Mouse (Mus musculus) monocyte, adult 2 months (primary cell): Measurements from ENCODE around the gene Chn2.
"Not testable (repeated sequence)": the region's sequence is repeated elsewhere in the genome, so short reads cannot be mapped to it uniquely, and the experiment has no call there.

Experiments used
- DNase-seq, 2 experiments: peaks; one replicate each; pipeline ENCODE4 v3.0.0; 2022; ENCODE audit warnings: low spot score in 2 of 2, low read depth in 1 of 2

The Chn2 gene

GRCm38 (mm10) chr6:54148844-54149526 is 109.6 kb downstream of the Chn2 start:
- DNase-seq: no peak

GRCm38 (mm10) chr6:54150821-54151220 is 111.5 kb downstream of the Chn2 start:
- no peak for DNase-seq

GRCm38 (mm10) chr6:54151443-54152241 is 112.3 kb downstream of the Chn2 start:
- no peak for DNase-seq

DNA sequence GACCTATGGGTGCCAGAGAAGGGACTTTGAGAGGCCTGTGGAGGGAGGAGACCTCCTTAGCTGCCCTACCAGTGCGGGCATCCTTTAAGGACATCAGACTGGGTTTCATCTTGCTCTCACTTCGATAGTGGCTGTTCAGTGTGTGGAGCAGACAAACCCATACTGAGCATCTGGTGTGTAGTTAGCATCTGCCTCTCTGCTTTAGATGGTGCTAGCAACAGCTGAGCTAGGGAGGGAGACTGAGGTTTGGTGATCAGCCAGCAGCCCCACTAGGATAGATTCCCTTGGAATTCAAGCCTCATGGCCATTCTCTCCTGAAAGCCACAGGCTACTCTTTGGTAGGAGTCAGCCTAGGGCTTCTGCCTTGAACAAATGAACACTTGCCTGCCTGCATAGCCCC is 117.7 kb downstream of the Chn2 start:
- no peak for DNase-seq

- no peak for DNase-seq
Observed at GRCm38 (mm10) chr6:54158317-54158716, 119.0 kb downstream of the Chn2 start.

GRCm38 (mm10) chr6:54160677-54161076 is 121.3 kb downstream of the Chn2 start:
- peak; percentile 15 to 41 for DNase-seq

DNA sequence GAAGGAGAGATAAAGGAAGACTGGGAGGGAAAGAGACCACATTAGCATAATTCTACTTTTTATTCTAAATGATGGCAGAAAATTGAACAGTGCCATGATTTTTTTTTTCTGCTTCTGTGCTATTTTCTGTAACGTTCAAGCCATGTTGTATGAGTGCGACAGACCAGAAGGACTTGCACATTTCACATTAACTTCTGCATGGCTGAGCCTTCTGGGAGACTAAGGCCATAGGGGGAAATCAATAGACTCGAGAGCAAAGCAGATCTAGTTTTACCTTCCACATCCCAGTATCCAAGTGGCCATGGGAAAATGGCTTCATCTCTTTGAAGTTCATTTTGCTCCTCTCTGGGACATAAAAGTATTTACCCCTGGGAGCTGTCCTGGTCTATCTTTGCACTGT is 121.9 kb downstream of the Chn2 start:
- no peak for DNase-seq

DNA sequence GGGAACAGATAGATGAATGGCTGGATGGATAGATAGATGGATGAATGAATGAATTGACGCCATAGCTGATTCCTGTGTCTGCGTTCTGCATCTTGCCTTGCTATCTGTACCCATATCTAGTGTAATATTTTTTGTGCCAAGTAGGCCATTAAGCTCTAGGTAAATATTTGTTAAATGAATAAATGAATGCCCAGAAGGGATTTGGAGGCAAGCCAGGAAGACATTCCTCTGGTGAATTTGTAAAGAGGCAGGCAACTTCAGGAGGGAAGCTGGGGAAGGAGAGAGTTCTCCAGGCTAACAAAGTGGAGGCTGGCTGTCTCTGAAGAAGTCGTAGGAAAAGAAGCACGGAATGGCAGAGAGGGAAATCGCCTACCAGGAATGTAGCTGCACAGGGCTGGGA is 123.0 kb downstream of the Chn2 start:
- DNase-seq: no peak

- DNase-seq: peak; percentile 68 to 79
Observed at GRCm38 (mm10) chr6:54162786-54163185, 123.4 kb downstream of the Chn2 start.

DNA sequence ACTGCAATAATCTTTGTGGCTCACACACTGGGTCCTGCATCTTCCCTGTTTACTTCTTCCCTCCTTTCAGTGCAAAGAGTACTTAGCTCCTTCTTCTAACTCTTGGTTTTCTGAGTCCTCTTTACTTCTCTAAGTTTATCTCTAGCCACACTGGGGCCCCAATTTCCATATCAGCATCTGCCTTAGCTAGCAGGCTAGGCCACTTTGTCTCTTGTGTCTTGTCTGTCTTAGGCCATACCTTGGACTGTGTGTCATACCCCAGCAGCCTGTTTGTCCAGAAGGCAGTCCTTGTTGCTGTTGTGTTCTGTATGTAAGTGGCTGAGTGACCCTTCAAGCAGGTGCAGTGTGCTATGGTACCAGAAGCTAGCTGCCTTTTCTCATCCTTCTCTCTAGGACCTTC is 124.3 kb downstream of the Chn2 start:
- no peak for DNase-seq

- peak in 1 of 2 experiments; percentile 54 for DNase-seq
Observed at GRCm38 (mm10) chr6:54164777-54165176, 125.4 kb downstream of the Chn2 start.

DNA sequence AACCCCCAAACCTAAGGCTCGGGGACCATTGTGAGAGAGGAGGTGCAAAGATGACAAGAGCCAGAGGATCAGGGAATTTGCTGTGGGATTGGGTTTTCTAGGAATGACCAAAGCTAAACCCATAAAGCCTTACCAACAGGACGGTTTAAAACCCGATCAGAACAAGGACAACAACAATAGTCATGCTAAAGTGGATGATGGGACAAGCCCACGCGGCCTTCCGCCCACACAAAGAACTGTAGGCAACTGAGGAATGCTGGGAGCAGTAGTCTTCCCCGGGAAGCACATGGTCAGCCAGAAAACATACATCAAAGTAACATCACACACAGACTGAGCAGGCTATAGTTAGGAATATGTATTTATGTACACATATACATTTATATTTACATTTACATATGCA is 125.9 kb downstream of the Chn2 start:
- no peak for DNase-seq

DNA sequence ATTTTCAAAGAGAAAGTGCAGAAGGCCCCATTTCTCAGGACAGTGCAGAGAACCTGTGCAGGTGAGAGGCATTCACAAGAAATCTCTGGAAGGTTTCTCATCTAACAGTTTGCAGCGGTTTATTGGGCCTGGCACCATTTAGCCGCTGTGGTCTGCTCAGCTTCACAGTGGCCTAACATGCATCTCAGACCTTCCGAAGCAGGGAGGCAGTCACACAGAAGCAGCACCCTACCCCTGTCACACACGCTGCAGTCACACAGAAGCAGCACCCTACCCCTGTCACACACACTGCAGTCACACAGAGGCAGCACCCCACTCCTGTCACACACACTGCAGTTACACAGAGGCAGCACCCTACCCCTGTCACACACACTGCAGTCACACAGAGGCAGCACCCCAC is 126.5 kb downstream of the Chn2 start:
- DNase-seq: no peak

GRCm38 (mm10) chr6:54166991-54167546 is 127.7 kb downstream of the Chn2 start:
- no peak for DNase-seq

DNA sequence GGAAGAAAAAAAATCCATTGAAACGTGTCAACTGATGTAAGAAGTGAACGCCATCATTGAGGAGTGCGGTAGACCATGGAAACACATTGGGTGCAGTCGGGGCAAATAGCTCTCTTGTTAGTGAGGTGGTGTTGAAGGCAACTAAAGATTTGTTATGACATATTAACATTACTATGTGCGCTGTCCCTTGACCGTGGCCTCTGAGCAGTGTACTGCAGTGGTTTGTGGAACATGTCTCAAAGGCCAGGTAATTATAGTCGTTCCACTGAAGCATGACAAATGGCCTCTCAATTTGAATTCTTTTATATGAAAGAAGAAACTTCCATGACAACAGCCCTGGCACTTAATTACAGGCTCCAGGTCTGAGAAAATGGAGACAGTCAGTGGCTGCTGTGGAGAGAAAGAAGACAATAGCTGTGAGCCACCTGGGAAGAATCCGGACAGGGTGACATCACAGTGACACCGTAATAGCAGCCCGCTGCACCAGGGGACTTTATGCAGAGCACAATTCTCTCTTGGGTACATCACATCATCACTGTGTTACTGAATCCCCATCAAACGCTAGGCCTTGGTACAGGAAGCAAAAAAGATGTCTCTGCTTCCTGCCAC is 131.0 kb downstream of the Chn2 start:
- DNase-seq: no peak

- no peak for DNase-seq
Observed at GRCm38 (mm10) chr6:54171385-54171784, 132.0 kb downstream of the Chn2 start.

DNA sequence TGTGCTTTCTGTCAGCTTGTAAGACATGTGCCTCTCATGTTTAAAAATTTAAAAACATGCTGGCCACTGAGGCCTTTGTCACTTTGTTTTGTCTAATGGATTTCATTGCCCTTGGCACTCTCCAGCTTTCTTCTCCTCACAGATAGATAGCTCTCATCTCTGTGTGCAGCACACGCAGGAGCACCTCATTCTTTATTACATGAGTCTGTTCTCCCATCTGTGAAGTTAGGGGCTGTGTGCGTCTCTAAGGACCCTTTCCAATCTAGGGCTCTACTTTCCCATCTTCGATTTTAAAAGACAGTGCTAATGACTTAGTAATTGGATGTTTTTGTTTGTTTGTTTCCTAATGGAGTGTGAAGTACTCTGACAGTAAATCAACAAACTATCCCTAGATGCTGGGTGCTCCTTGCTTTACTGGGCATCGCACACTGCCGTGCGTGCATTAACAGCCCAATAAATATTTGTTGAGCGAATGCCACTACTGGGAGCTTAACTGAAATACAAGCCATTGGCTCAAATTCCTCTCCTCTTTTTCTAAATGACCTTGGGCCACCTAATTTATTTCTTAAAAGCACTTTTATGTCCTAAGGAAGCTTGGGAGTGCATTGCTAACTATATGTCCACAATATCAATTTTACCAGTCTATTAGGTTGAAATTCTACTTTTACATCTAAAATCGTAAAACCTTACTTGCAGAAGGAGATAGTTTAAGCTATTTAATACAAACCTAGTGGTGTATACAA is 136.3 kb downstream of the Chn2 start:
- no peak for DNase-seq

GRCm38 (mm10) chr6:54177081-54177480 is 137.7 kb downstream of the Chn2 start:
- not testable (repeated sequence) for DNase-seq

- DNase-seq: no peak
Observed at GRCm38 (mm10) chr6:54179056-54179873, 139.9 kb downstream of the Chn2 start.

DNA sequence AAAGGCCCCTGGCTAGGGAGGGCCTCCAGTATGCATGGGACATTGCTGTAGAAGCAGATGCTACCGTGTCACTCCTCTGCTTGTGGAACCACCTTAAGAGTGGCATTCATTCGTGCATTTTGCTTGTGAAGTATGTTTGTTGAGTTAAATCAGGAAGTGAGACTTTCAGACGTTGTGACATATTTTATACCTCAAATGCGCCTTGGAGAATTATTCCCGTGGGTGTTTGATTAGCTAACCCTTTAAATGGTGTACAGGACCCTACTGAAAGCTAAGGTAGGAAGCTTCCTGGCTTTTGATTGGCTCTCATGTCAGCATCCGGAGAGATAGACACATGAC is 140.5 kb downstream of the Chn2 start:
- DNase-seq: peak in 1 of 2 experiments; percentile 6
